Mouse (Mus musculus) kidney, embryonic 15.5 days (tissue): Measurements from ENCODE around the gene Tspan5. TPM values are rescaled to one million over a fixed set of nuclear protein-coding genes. Genes with fewer than 3 reads are reported as not detected.

Experiments
- ATAC-seq: fragments of 200-750 bp; cut with Nextera tagmentation; replicated peaks from 2 replicates; pipeline ENCODE4 v1.8.0; 2017; ENCODE audit warnings: moderate TSS enrichment; ENCODE audit not compliant: low FRiP score
- H3K27ac ChIP-seq: fragments of 300-500 bp; sonication (generic); 2 replicates; pipeline ENCODE4 v1.5.1; 2015; ENCODE audit warnings: mild to moderate bottlenecking, inconsistent platforms
- H3K27me3 ChIP-seq: fragments of 300-500 bp; sonication (generic); 2 replicates; pipeline ENCODE4 v1.6.1; 2015; ENCODE audit warnings: inconsistent platforms
- H3K36me3 ChIP-seq: fragments of 300-500 bp; sonication (generic); 2 replicates; pipeline ENCODE4 v1.6.1; 2015; ENCODE audit warnings: inconsistent platforms
- H3K4me1 ChIP-seq: fragments of 300-500 bp; sonication (generic); 2 replicates; pipeline ENCODE4 v1.6.1; 2015; ENCODE audit warnings: inconsistent platforms
- H3K4me2 ChIP-seq: fragments of 300-500 bp; sonication (generic); 2 replicates; pipeline ENCODE4 v1.6.1; 2015; ENCODE audit warnings: moderate library complexity, mild to moderate bottlenecking, inconsistent platforms
- H3K4me3 ChIP-seq: fragments of 300-500 bp; sonication (generic); replicated peaks from 2 replicates; pipeline ENCODE4 v1.5.1; 2015; ENCODE audit warnings: mild to moderate bottlenecking, inconsistent platforms
- H3K9ac ChIP-seq: fragments of 300-500 bp; sonication (generic); 2 replicates; pipeline ENCODE4 v1.6.1; 2015; ENCODE audit warnings: mild to moderate bottlenecking, inconsistent platforms
- H3K9me3 ChIP-seq: fragments of 300-500 bp; sonication (generic); replicated peaks from 2 replicates; pipeline ENCODE4 v1.6.1; 2016; ENCODE audit warnings: inconsistent platforms
- WGBS: fragments of 180-500 bp; shearing (Covaris S2); methylation state at CpG from one replicate; pipeline ENCODE4 v1.1.7; 2015; ENCODE audit warnings: mixed read lengths; 5-methylcytosine and 5-hydroxymethylcytosine counted together
- polyA plus RNA-seq: library from polyadenylated mRNA; unstranded; fragments of >200 nt; fragmentation: Nextera tagmentation; extraction: Ambion mirVana; gene quantifications from 2 replicates; pipeline ENCODE4 v1.2.1, GENCODE M21; 2015

Gene Tspan5
- polyA plus RNA-seq, 1 experiment from 2014 or later: 26.3 TPM

- no peak for ATAC-seq
- Histone ChIP-seq H3K27ac (no peak overlapping the region), H3K4me3 (no peak overlapping the region), H3K9ac (no peak overlapping the region), H3K4me2 (no peak overlapping the region), H3K36me3 (peaks cover 49% of the 10 kb centered on the region), H3K4me1 (no peaks in the 10 kb centered on the region), H3K9me3 (no peaks in the 10 kb centered on the region), H3K27me3 (no peaks in the 10 kb centered on the region)
- WGBS: 96% methylated on average over 10 of the region's 10 CpGs
Observed at GRCm38 (mm10) chr3:138937241-138937640, 195.2 kb downstream of the Tspan5 start.

- Histone ChIP-seq H3K9ac (no peak overlapping the region), H3K4me2 (no peak overlapping the region), H3K4me3 (no peak overlapping the region), H3K4me1 (no peaks in the 10 kb centered on the region), H3K27ac (no peak overlapping the region), H3K9me3 (no peaks in the 10 kb centered on the region), H3K27me3 (no peaks in the 10 kb centered on the region), H3K36me3 (peaks cover 66% of the 10 kb centered on the region)
- WGBS: 66% methylated on average over 9 of the region's 9 CpGs
- no peak for ATAC-seq
Observed at GRCm38 (mm10) chr3:138941604-138942003, 199.6 kb downstream of the Tspan5 start.

- H3K9ac ChIP-seq: no peak overlapping the region
- WGBS: 95% methylated on average over 3 of the region's 3 CpGs
- H3K9me3 ChIP-seq: no peaks in the 10 kb centered on the region
- no peaks in the 10 kb centered on the region for H3K4me1 ChIP-seq
- no peaks in the 10 kb centered on the region for H3K27me3 ChIP-seq
- ATAC-seq: no peak
- no peak overlapping the region for H3K4me3 ChIP-seq
- no peak overlapping the region for H3K27ac ChIP-seq
- peaks cover 53% of the 10 kb centered on the region for H3K36me3 ChIP-seq
- H3K4me2 ChIP-seq: no peak overlapping the region
Observed at GRCm38 (mm10) chr3:138945516-138945915, 203.5 kb downstream of the Tspan5 start.

DNA sequence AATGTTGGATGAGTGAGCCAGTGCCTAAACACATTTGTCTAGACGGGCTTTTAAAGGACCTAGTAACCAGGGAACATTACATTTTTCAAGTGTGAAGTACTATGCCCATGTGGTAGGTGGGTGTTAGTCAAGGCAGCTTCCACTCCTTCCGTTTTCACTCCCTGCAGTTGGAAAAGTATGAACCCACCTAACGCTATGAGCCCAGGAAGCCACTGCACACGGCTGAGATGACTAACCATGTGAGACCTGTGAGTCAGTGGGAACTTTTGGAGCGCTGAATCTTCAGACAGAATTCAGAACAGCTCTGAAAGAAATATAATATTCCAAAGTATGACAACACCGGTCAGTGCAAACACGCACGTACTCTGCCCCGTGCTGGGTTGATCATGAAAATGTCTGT, 207.1 kb downstream of the Tspan5 start:
- Histone ChIP-seq H3K9ac (no peak overlapping the region), H3K27ac (no peak overlapping the region), H3K4me2 (no peak overlapping the region), H3K9me3 (no peaks in the 10 kb centered on the region), H3K27me3 (no peaks in the 10 kb centered on the region), H3K36me3 (peaks cover 58% of the 10 kb centered on the region), H3K4me1 (no peaks in the 10 kb centered on the region), H3K4me3 (no peak overlapping the region)
- WGBS: 94% methylated on average over 9 of the region's 9 CpGs
- ATAC-seq: no peak

- H3K27ac ChIP-seq: no peak overlapping the region
- no peak for ATAC-seq
- no peaks in the 10 kb centered on the region for H3K4me1 ChIP-seq
- no peaks in the 10 kb centered on the region for H3K27me3 ChIP-seq
- H3K9me3 ChIP-seq: no peaks in the 10 kb centered on the region
- WGBS: 92% methylated on average over 7 of the region's 7 CpGs
- H3K4me3 ChIP-seq: no peak overlapping the region
- H3K9ac ChIP-seq: no peak overlapping the region
- H3K4me2 ChIP-seq: no peak overlapping the region
- H3K36me3 ChIP-seq: peaks cover 63% of the 10 kb centered on the region
Observed at GRCm38 (mm10) chr3:138955220-138955619, 213.2 kb downstream of the Tspan5 start.

Other genes starting within 250 kb of the Tspan5 start
- 356 and 375 TPM in 2 replicates for gene Eif4e, start 216.0 kb upstream of the Tspan5 start, polyA plus RNA-seq